Mouse (Mus musculus): ENCODE measurements around the gene Mcm6. TPM values are rescaled to one million over a fixed set of nuclear protein-coding genes. Genes with fewer than 3 reads are reported as not detected.

The Mcm6 gene
- total RNA-seq, 2 experiments from 2014 or later, result 18.6 to 20.6 TPM

Other genes with a start within 250 kb of the Mcm6 start
- gene Ubxn4, start 115.7 kb downstream of the Mcm6 start, total RNA-seq (2021), result 10 to 100 TPM; 58.8 to 63.6 TPM
- gene Lct, start 31.3 kb downstream of the Mcm6 start, total RNA-seq (2021), result 10 to 100 TPM; 16.6 to 20.2 TPM
- 10 to 100 TPM; 70.2 to 77.2 TPM for gene Dars, start 57.7 kb upstream of the Mcm6 start, total RNA-seq (2021)
- gene Cxcr4, start 232.6 kb upstream of the Mcm6 start, total RNA-seq (2021), result 10 to 100 TPM; 19.5 to 22.5 TPM